Mouse (Mus musculus) intestine, postnatal 0 days (tissue): ENCODE data around the gene Elovl7. TPM values are rescaled to one million over a fixed set of nuclear protein-coding genes. Genes with fewer than 3 reads are reported as not detected.

Source experiments
- ATAC-seq: fragments of 200-750 bp; cut with Nextera tagmentation; 2 replicates; pipeline ENCODE4 v1.8.0; 2017; ENCODE audit warnings: mild to moderate bottlenecking, moderate TSS enrichment, moderate library complexity
- H3K27ac ChIP-seq: fragments of 300-500 bp; sonication (generic); 2 replicates; pipeline ENCODE4 v1.5.1; 2014; ENCODE audit warnings: mild to moderate bottlenecking, low read depth, low read length, moderate library complexity
- H3K27me3 ChIP-seq: fragments of 300-500 bp; sonication (generic); replicated peaks from 2 replicates; pipeline ENCODE4 v1.6.1; 2014; ENCODE audit warnings: low read length, mixed read lengths; ENCODE audit not compliant: control insufficient read depth, insufficient read depth
- H3K36me3 ChIP-seq: fragments of 300-500 bp; sonication (generic); 2 replicates; pipeline ENCODE4 v1.6.1; 2014; ENCODE audit warnings: mild to moderate bottlenecking, moderate library complexity; ENCODE audit not compliant: control insufficient read depth, insufficient read depth
- H3K4me1 ChIP-seq: fragments of 300-500 bp; sonication (generic); replicated peaks from 2 replicates; pipeline ENCODE4 v1.6.1; 2014; ENCODE audit warnings: antibody characterized with exemption, low read length, mixed read lengths; ENCODE audit not compliant: control insufficient read depth, insufficient read depth
- H3K4me2 ChIP-seq: fragments of 300-500 bp; sonication (generic); replicated peaks from 2 replicates; pipeline ENCODE4 v1.6.1; 2014; ENCODE audit warnings: low read depth, mild to moderate bottlenecking, moderate library complexity
- H3K4me3 ChIP-seq: fragments of 300-500 bp; sonication (generic); 2 replicates; pipeline ENCODE4 v1.5.1; 2014; ENCODE audit warnings: low read depth, low read length
- H3K9ac ChIP-seq: fragments of 300-500 bp; sonication (generic); 2 replicates; pipeline ENCODE4 v1.6.1; 2014; ENCODE audit warnings: mild to moderate bottlenecking, low read depth, low read length
- H3K9me3 ChIP-seq: fragments of 300-500 bp; sonication (generic); 2 replicates; pipeline ENCODE4 v1.6.1; 2016; ENCODE audit warnings: mixed run types; ENCODE audit not compliant: control insufficient read depth
- CTCF ChIP-seq: sonication (generic); IDR thresholded peaks from 2 replicates; pipeline ENCODE4 v1.5.1; 2016; ENCODE audit warnings: low read depth, mild to moderate bottlenecking, control low read depth, antibody characterized with exemption, moderate library complexity
- WGBS: fragments of 180-500 bp; shearing (Covaris S2); extraction: QIAGEN DNeasy Blood & Tissue Kit; methylation state at CpG from one replicate; pipeline ENCODE4 v1.1.7; 2014; 5-methylcytosine and 5-hydroxymethylcytosine counted together
- polyA plus RNA-seq: library from polyadenylated mRNA; unstranded; fragments of >200 nt; fragmentation: Nextera tagmentation; extraction: Ambion mirVana; gene quantifications from 2 replicates; pipeline ENCODE4 v1.2.1, GENCODE M21; 2015

Elovl7 gene
- polyA plus RNA-seq, 1 experiment from 2014 or later, result 10.8 TPM

- ATAC-seq, result no peak
- no peak for TF ChIP-seq CTCF
- WGBS, result 76% methylated on average over 7 of the region's 7 CpGs
Measured at GRCm38 (mm10) chr13:108302957-108303675, 88.9 kb downstream of the Elovl7 start.

GRCm38 (mm10) chr13:108303841-108304240, 89.6 kb downstream of the Elovl7 start:
- TF ChIP-seq CTCF, result no peak
- Histone ChIP-seq H3K4me2 (no peak overlapping the region), H3K36me3 (no peaks in the 10 kb centered on the region), H3K9ac (no peak overlapping the region), H3K4me1 (no peaks in the 10 kb centered on the region), H3K9me3 (no peaks in the 10 kb centered on the region), H3K27me3 (no peaks in the 10 kb centered on the region), H3K27ac (no peak overlapping the region), H3K4me3 (no peak overlapping the region)
- WGBS, result 31% methylated on average over 1 of the region's 1 CpGs
- ATAC-seq, result no peak

More at GRCm38 (mm10) chr13:108302957-108303675, 88.9 kb downstream of the Elovl7 start:
- H3K9me3 ChIP-seq, result no peaks in the 10 kb centered on the region
- H3K4me1 ChIP-seq, result no peaks in the 10 kb centered on the region
- H3K27ac ChIP-seq, result no peak overlapping the region
- no peaks in the 10 kb centered on the region for H3K36me3 ChIP-seq
- no peak overlapping the region for H3K9ac ChIP-seq
- no peaks in the 10 kb centered on the region for H3K27me3 ChIP-seq
- no peak overlapping the region for H3K4me2 ChIP-seq
- no peak overlapping the region for H3K4me3 ChIP-seq

GRCm38 (mm10) chr13:108304680-108305079, 90.5 kb downstream of the Elovl7 start:
- Histone ChIP-seq H3K27me3 (no peaks in the 10 kb centered on the region), H3K4me2 (no peak overlapping the region), H3K36me3 (no peaks in the 10 kb centered on the region), H3K4me1 (no peaks in the 10 kb centered on the region), H3K4me3 (no peak overlapping the region), H3K9me3 (no peaks in the 10 kb centered on the region), H3K9ac (no peak overlapping the region), H3K27ac (no peak overlapping the region)
- no peak for TF ChIP-seq CTCF
- WGBS, result 32% methylated on average over 2 of the region's 2 CpGs
- no peak for ATAC-seq

- H3K27ac ChIP-seq, result peak within 1 kb of the TSS; percentile 41; the same call in 1 of the 2 replicates
- WGBS, result under 1% methylated on average over 48 of the region's 48 CpGs
Measured at GRCm38 (mm10) chr13:108315702-108316486, 101.7 kb downstream of the Elovl7 start, which contains the start of gene Depdc1b. Depdc1b (plus strand) TSS chr13:108316332.

GRCm38 (mm10) chr13:108316487-108316903, 102.3 kb downstream of the Elovl7 start:
- no peak for TF ChIP-seq CTCF
- WGBS, result under 1% methylated on average over 32 of the region's 32 CpGs
- Histone ChIP-seq H3K27me3 (no peaks in the 10 kb centered on the region), H3K9ac (peak overlapping the region; percentile 48), H3K4me3 (peak overlapping the region; percentile 78), H3K27ac (no peak overlapping the region), H3K4me1 (no peaks in the 10 kb centered on the region), H3K9me3 (no peaks in the 10 kb centered on the region), H3K4me2 (peak overlapping the region; percentile 99), H3K36me3 (no peaks in the 10 kb centered on the region)
- peak; percentile 18 for ATAC-seq

More at GRCm38 (mm10) chr13:108315702-108316486, 101.7 kb downstream of the Elovl7 start, which contains the start of gene Depdc1b:
- Histone ChIP-seq H3K9ac (peak within 1 kb of the TSS; percentile 48), H3K4me1 (no peaks in the 10 kb centered on the region), H3K27me3 (no peaks in the 10 kb centered on the region), H3K4me3 (peak within 1 kb of the TSS; percentile 78), H3K4me2 (peak within 1 kb of the TSS; percentile 99), H3K36me3 (no peaks in the 10 kb centered on the region), H3K9me3 (no peaks in the 10 kb centered on the region)
- peak; percentile 97 for ATAC-seq
- peak; percentile 27 for TF ChIP-seq CTCF

- WGBS, result 93% methylated on average over 2 of the region's 2 CpGs
- Histone ChIP-seq H3K27me3 (no peaks in the 10 kb centered on the region), H3K9me3 (no peaks in the 10 kb centered on the region), H3K27ac (no peak overlapping the region), H3K4me2 (0 out of 2 replicates have a peak overlapping the region, but pooled peaks have one; percentile 99), H3K36me3 (no peaks in the 10 kb centered on the region), H3K9ac (no peak overlapping the region), H3K4me3 (no peak overlapping the region), H3K4me1 (no peaks in the 10 kb centered on the region)
- no peak for TF ChIP-seq CTCF
- no peak for ATAC-seq
Measured at GRCm38 (mm10) chr13:108317414-108317813, 103.2 kb downstream of the Elovl7 start.
